Mouse (Mus musculus): Measurements from ENCODE around the gene Med24.

- no peak for TF ChIP-seq CTCF (conservative IDR thresholded peaks at IDR 0.05; ENCODE audit: low read length)
- TF ChIP-seq POU5F1 (IDR thresholded peaks at IDR 0.05; ENCODE audit: borderline replicate concordance, low read length), result no peak
- no peak for TF ChIP-seq NANOG (IDR thresholded peaks at IDR 0.05; ENCODE audit: borderline replicate concordance, low read length)
Observed at GRCm38 (mm10) chr11:98752562-98753140, 23.4 kb upstream of the Med24 start.

All from E14TG2a.4 (cell line).